Mouse (Mus musculus): Measurements from ENCODE around the gene A430078G23Rik.
A peak's percentile ranks its signal among the peaks of the same experiment; 100 is the strongest.

- TF ChIP-seq CTCF (IDR thresholded peaks at IDR 0.05; ENCODE audit: low read depth) (peak; percentile 15; the same call in 1 of the 2 replicates), EP300 (IDR thresholded peaks at IDR 0.05; ENCODE audit: low read depth) (no peak)
These were observed 17.3 kb upstream of the A430078G23Rik start for GRCm38 (mm10) chr8:3335881-3336280.
